Mouse (Mus musculus): ENCODE results near the gene Myo1f. TPM values are rescaled to one million over a fixed set of nuclear protein-coding genes. Genes with fewer than 3 reads are reported as not detected.

The Myo1f gene
- 0.72 and 1.8 TPM in 2 replicates for polyA plus RNA-seq (2014; fragmentation: Nextera tagmentation; extraction: Ambion mirVana)

- Histone ChIP-seq H3K27ac (replicated peaks; ENCODE audit: low read depth, low read length) (no peak within 1 kb of the TSS), H3K36me3 (ENCODE audit: control insufficient read depth, insufficient read depth, low read length) (peaks cover 6% of the 10 kb centered on the region; the same call in 1 of the 2 replicates), H3K27me3 (ENCODE audit: control insufficient read depth, insufficient read depth, low read length) (no peaks in the 10 kb centered on the region), H3K4me3 (replicated peaks; ENCODE audit: low read depth, low read length) (no peak within 1 kb of the TSS), H3K9me3 (ENCODE audit: control insufficient read depth, low read length) (no peaks in the 10 kb centered on the region), H3K4me1 (ENCODE audit: control insufficient read depth, insufficient read depth, low read length) (no peaks in the 10 kb centered on the region), H3K4me2 (ENCODE audit: low read length) (no peak within 1 kb of the TSS), H3K9ac (replicated peaks; ENCODE audit: low read length) (no peak within 1 kb of the TSS)
- DNase-seq (no peak), ATAC-seq (ENCODE audit: low FRiP score, low TSS enrichment) (no peak)
- WGBS = 51% methylated on average over 6 of the region's 6 CpGs
These were observed at the start of gene Myo1f for GRCm38 (mm10) chr17:33555223-33555855. Gene Myo1f, plus strand, starts transcription at chr17:33555707.

GRCm38 (mm10) chr17:33508386-33508785 is 47.1 kb upstream of the Myo1f start:
- 83% methylated on average over 1 of the region's 1 CpGs for WGBS
- Histone ChIP-seq H3K9me3 (ENCODE audit: control insufficient read depth, low read length) (no peaks in the 10 kb centered on the region), H3K36me3 (ENCODE audit: control insufficient read depth, insufficient read depth, low read length) (no peaks in the 10 kb centered on the region), H3K4me3 (replicated peaks; ENCODE audit: low read depth, low read length) (no peak overlapping the region), H3K9ac (replicated peaks; ENCODE audit: low read length) (no peak overlapping the region), H3K27ac (replicated peaks; ENCODE audit: low read depth, low read length) (no peak overlapping the region), H3K27me3 (ENCODE audit: control insufficient read depth, insufficient read depth, low read length) (no peaks in the 10 kb centered on the region), H3K4me2 (ENCODE audit: low read length) (no peak overlapping the region), H3K4me1 (ENCODE audit: control insufficient read depth, insufficient read depth, low read length) (no peaks in the 10 kb centered on the region)
- ATAC-seq (ENCODE audit: low FRiP score, low TSS enrichment) = no peak
- DNase-seq = no peak

GRCm38 (mm10) chr17:33510172-33510571 is 45.3 kb upstream of the Myo1f start:
- no peaks in the 10 kb centered on the region for H3K4me1 ChIP-seq (ENCODE audit: control insufficient read depth, insufficient read depth, low read length)
- H3K9me3 ChIP-seq (ENCODE audit: control insufficient read depth, low read length) = no peaks in the 10 kb centered on the region
- H3K27me3 ChIP-seq (ENCODE audit: control insufficient read depth, insufficient read depth, low read length) = no peaks in the 10 kb centered on the region
- ATAC-seq (ENCODE audit: low FRiP score, low TSS enrichment) (no peak), DNase-seq (no peak)
- no peak overlapping the region for H3K27ac ChIP-seq (replicated peaks; ENCODE audit: low read depth, low read length)
- H3K9ac ChIP-seq (replicated peaks; ENCODE audit: low read length) = no peak overlapping the region
- no peaks in the 10 kb centered on the region for H3K36me3 ChIP-seq (ENCODE audit: control insufficient read depth, insufficient read depth, low read length)
- H3K4me2 ChIP-seq (ENCODE audit: low read length) = no peak overlapping the region
- 70% methylated on average over 5 of the region's 5 CpGs for WGBS
- no peak overlapping the region for H3K4me3 ChIP-seq (replicated peaks; ENCODE audit: low read depth, low read length)

- H3K36me3 ChIP-seq (ENCODE audit: control insufficient read depth, insufficient read depth, low read length) = no peaks in the 10 kb centered on the region
- no peak overlapping the region for H3K9ac ChIP-seq (replicated peaks; ENCODE audit: low read length)
- H3K4me3 ChIP-seq (replicated peaks; ENCODE audit: low read depth, low read length) = no peak overlapping the region
- DNase-seq = no peak
- ATAC-seq (ENCODE audit: low FRiP score, low TSS enrichment) = no peak
- no peak overlapping the region for H3K27ac ChIP-seq (replicated peaks; ENCODE audit: low read depth, low read length)
- H3K27me3 ChIP-seq (ENCODE audit: control insufficient read depth, insufficient read depth, low read length) = no peaks in the 10 kb centered on the region
- H3K4me2 ChIP-seq (ENCODE audit: low read length) = no peak overlapping the region
- no peaks in the 10 kb centered on the region for H3K9me3 ChIP-seq (ENCODE audit: control insufficient read depth, low read length)
- WGBS = 9% methylated on average over 2 of the region's 2 CpGs
- H3K4me1 ChIP-seq (ENCODE audit: control insufficient read depth, insufficient read depth, low read length) = no peaks in the 10 kb centered on the region
These were observed 42.8 kb upstream of the Myo1f start for GRCm38 (mm10) chr17:33512441-33513415.

GRCm38 (mm10) chr17:33513874-33514273 is 41.6 kb upstream of the Myo1f start:
- no peaks in the 10 kb centered on the region for H3K4me1 ChIP-seq (ENCODE audit: control insufficient read depth, insufficient read depth, low read length)
- no peak overlapping the region for H3K4me3 ChIP-seq (replicated peaks; ENCODE audit: low read depth, low read length)
- H3K27ac ChIP-seq (replicated peaks; ENCODE audit: low read depth, low read length) = no peak overlapping the region
- H3K9me3 ChIP-seq (ENCODE audit: control insufficient read depth, low read length) = no peaks in the 10 kb centered on the region
- ATAC-seq (ENCODE audit: low FRiP score, low TSS enrichment) (no peak), DNase-seq (no peak)
- H3K36me3 ChIP-seq (ENCODE audit: control insufficient read depth, insufficient read depth, low read length) = no peaks in the 10 kb centered on the region
- WGBS = 92% methylated on average over 5 of the region's 5 CpGs
- H3K9ac ChIP-seq (replicated peaks; ENCODE audit: low read length) = no peak overlapping the region
- no peak overlapping the region for H3K4me2 ChIP-seq (ENCODE audit: low read length)
- no peaks in the 10 kb centered on the region for H3K27me3 ChIP-seq (ENCODE audit: control insufficient read depth, insufficient read depth, low read length)

GRCm38 (mm10) chr17:33520366-33520765 is 35.1 kb upstream of the Myo1f start:
- ATAC-seq (ENCODE audit: low FRiP score, low TSS enrichment) = no peak
- Histone ChIP-seq H3K4me2 (ENCODE audit: low read length) (no peak overlapping the region), H3K9ac (replicated peaks; ENCODE audit: low read length) (no peak overlapping the region), H3K36me3 (ENCODE audit: control insufficient read depth, insufficient read depth, low read length) (no peaks in the 10 kb centered on the region), H3K9me3 (ENCODE audit: control insufficient read depth, low read length) (no peaks in the 10 kb centered on the region), H3K4me3 (replicated peaks; ENCODE audit: low read depth, low read length) (no peak overlapping the region), H3K27ac (replicated peaks; ENCODE audit: low read depth, low read length) (no peak overlapping the region), H3K4me1 (ENCODE audit: control insufficient read depth, insufficient read depth, low read length) (peaks cover 10% of the 10 kb centered on the region; the same call in 1 of the 2 replicates), H3K27me3 (ENCODE audit: control insufficient read depth, insufficient read depth, low read length) (no peaks in the 10 kb centered on the region)
- WGBS = 72% methylated on average over 1 of the region's 1 CpGs
- DNase-seq = no peak

- ATAC-seq (ENCODE audit: low FRiP score, low TSS enrichment) = peak; percentile 69; the same call in 1 of the 2 replicates
- peak overlapping the region; percentile 73 for H3K9ac ChIP-seq (replicated peaks; ENCODE audit: low read length)
- H3K4me3 ChIP-seq (replicated peaks; ENCODE audit: low read depth, low read length) = peak overlapping the region; percentile 59
- H3K36me3 ChIP-seq (ENCODE audit: control insufficient read depth, insufficient read depth, low read length) = peaks cover under 1% of the 10 kb centered on the region; the same call in 1 of the 2 replicates
- peak overlapping the region; percentile 73 for H3K27ac ChIP-seq (replicated peaks; ENCODE audit: low read depth, low read length)
- H3K4me1 ChIP-seq (ENCODE audit: control insufficient read depth, insufficient read depth, low read length) = peaks cover 14% of the 10 kb centered on the region; the same call in 1 of the 2 replicates
- WGBS = 5% methylated on average over 13 of the region's 13 CpGs
- peak overlapping the region; percentile 75 for H3K4me2 ChIP-seq (ENCODE audit: low read length)
- no peaks in the 10 kb centered on the region for H3K9me3 ChIP-seq (ENCODE audit: control insufficient read depth, low read length)
- DNase-seq = peak; percentile 47
- no peaks in the 10 kb centered on the region for H3K27me3 ChIP-seq (ENCODE audit: control insufficient read depth, insufficient read depth, low read length)
These were observed 32.0 kb upstream of the Myo1f start for GRCm38 (mm10) chr17:33523431-33523917.

- peak within 1 kb of the TSS; percentile 73 for H3K9ac ChIP-seq (replicated peaks; ENCODE audit: low read length)
- DNase-seq = peak; percentile 83
- ATAC-seq (ENCODE audit: low FRiP score, low TSS enrichment) = peak; percentile 70; the same call in 1 of the 2 replicates
- peak within 1 kb of the TSS; percentile 59 for H3K4me3 ChIP-seq (replicated peaks; ENCODE audit: low read depth, low read length)
- peaks cover 7% of the 10 kb centered on the region for H3K36me3 ChIP-seq (ENCODE audit: control insufficient read depth, insufficient read depth, low read length)
- H3K27ac ChIP-seq (replicated peaks; ENCODE audit: low read depth, low read length) = peak within 1 kb of the TSS; percentile 73
- no peaks in the 10 kb centered on the region for H3K9me3 ChIP-seq (ENCODE audit: control insufficient read depth, low read length)
- H3K4me1 ChIP-seq (ENCODE audit: control insufficient read depth, insufficient read depth, low read length) = peaks cover 14% of the 10 kb centered on the region; the same call in 1 of the 2 replicates
- WGBS = under 1% methylated on average over 43 of the region's 44 CpGs
- no peaks in the 10 kb centered on the region for H3K27me3 ChIP-seq (ENCODE audit: control insufficient read depth, insufficient read depth, low read length)
- H3K4me2 ChIP-seq (ENCODE audit: low read length) = peak within 1 kb of the TSS; percentile 75
These were observed 31.4 kb upstream of the Myo1f start, which contains the start of gene Adamts10 for GRCm38 (mm10) chr17:33523918-33524755. Gene Adamts10, plus strand, starts transcription at chr17:33524204.
